Mouse (Mus musculus) forebrain, embryonic 15.5 days (tissue): ENCODE measurements at regions not wholly inside any gene's neighbourhood (a gene's known extent, or its start where the extent isn't known, plus 50 kb on each side); places are given as distances from the start of the nearest gene placed in this dataset.

Source experiments
- ATAC-seq: fragments of 200-750 bp; cut with Nextera tagmentation; replicated peaks from 2 replicates; pipeline ENCODE4 v1.8.0; 2017; ENCODE audit warnings: mild to moderate bottlenecking, moderate TSS enrichment, moderate library complexity
- H3K27ac ChIP-seq: fragments of 300-500 bp; sonication (generic); replicated peaks from 2 replicates; pipeline ENCODE4 v1.5.1; 2015; ENCODE audit warnings: mild to moderate bottlenecking, inconsistent platforms
- H3K27me3 ChIP-seq: fragments of 300-500 bp; sonication (generic); 2 replicates; pipeline ENCODE4 v1.6.1; 2015; ENCODE audit warnings: inconsistent platforms
- H3K36me3 ChIP-seq: fragments of 300-500 bp; sonication (generic); 2 replicates; pipeline ENCODE4 v1.6.1; 2015; ENCODE audit warnings: mild to moderate bottlenecking, inconsistent platforms
- H3K4me1 ChIP-seq: fragments of 300-500 bp; sonication (generic); 2 replicates; pipeline ENCODE4 v1.6.1; 2015; ENCODE audit warnings: inconsistent platforms
- H3K4me2 ChIP-seq: fragments of 300-500 bp; sonication (generic); replicated peaks from 2 replicates; pipeline ENCODE4 v1.6.1; 2015; ENCODE audit warnings: mild to moderate bottlenecking, inconsistent platforms
- H3K4me3 ChIP-seq: fragments of 300-500 bp; sonication (generic); 2 replicates; pipeline ENCODE4 v1.5.1; 2015; ENCODE audit warnings: mild to moderate bottlenecking, inconsistent platforms
- H3K9ac ChIP-seq: fragments of 300-500 bp; sonication (generic); replicated peaks from 2 replicates; pipeline ENCODE4 v1.6.1; 2015; ENCODE audit warnings: mild to moderate bottlenecking, inconsistent platforms
- H3K9me3 ChIP-seq: fragments of 300-500 bp; sonication (generic); 2 replicates; pipeline ENCODE4 v1.6.1; 2016; ENCODE audit warnings: inconsistent platforms
- WGBS: fragments of 180-500 bp; shearing (Covaris S2); methylation state at CpG from one replicate; pipeline ENCODE4 v1.1.7; 2015; ENCODE audit warnings: mixed read lengths; 5-methylcytosine and 5-hydroxymethylcytosine counted together

DNA sequence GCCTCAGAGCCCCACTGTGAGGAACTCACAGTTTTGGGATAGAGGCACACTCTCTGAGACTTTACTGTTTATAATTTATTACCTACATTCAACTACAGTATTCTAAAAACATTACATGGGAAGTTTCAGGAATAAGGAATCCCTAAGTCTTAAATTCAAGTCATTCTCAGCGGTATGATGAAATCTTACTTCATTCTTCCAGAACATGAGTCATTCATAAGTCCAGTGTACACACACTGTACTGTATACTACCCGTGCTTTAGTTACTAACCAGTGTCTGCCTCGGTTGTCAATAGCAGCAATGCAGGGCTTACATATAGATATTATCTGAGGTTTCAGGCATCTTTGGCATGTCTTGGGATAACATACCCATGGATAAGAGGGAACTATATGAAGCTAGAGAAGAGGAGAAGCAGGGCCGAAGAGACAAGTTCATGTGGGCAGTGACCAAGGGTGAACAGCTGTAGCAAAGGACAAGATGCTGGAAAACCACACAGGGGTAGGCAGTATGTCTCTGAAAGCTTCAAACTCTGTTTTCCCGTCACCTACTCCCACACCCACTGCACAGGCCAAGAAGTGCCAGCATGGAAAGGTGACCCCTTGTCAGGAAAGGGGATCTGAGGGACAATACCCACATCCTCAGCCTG lies 55.5 kb upstream of the Zfp703 start:
- ATAC-seq, result no peak
- WGBS, result 96% methylated on average over 5 of the region's 5 CpGs
- H3K9me3 ChIP-seq, result no peaks in the 10 kb centered on the region
- no peaks in the 10 kb centered on the region for H3K27me3 ChIP-seq
- H3K4me2 ChIP-seq, result no peak overlapping the region
- H3K4me1 ChIP-seq, result no peaks in the 10 kb centered on the region
- no peaks in the 10 kb centered on the region for H3K36me3 ChIP-seq
- H3K4me3 ChIP-seq, result no peak overlapping the region
- H3K9ac ChIP-seq, result no peak overlapping the region
- H3K27ac ChIP-seq, result no peak overlapping the region

DNA sequence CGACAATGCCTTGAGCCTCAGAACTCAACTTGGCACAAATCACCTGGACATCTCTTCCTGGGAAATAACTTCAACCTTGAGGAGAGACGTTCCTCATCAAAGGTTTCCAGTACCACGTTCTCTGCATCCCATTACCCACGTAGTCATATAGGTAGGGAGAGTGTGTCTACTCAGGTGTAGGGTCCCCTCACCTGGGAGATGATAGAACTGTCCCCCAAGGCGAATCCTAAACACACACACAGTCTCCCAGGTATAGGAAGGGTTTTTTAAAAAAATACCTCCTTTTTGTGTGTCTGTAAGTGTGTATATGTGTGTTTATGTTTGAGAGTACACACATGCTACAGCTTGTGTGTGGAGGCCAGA lies 55.0 kb upstream of the Zfp703 start:
- H3K4me2 ChIP-seq, result no peak overlapping the region
- 92% methylated on average over 5 of the region's 5 CpGs for WGBS
- no peak overlapping the region for H3K4me3 ChIP-seq
- no peak overlapping the region for H3K27ac ChIP-seq
- H3K9me3 ChIP-seq, result no peaks in the 10 kb centered on the region
- H3K4me1 ChIP-seq, result no peaks in the 10 kb centered on the region
- no peak overlapping the region for H3K9ac ChIP-seq
- H3K36me3 ChIP-seq, result no peaks in the 10 kb centered on the region
- ATAC-seq, result no peak
- H3K27me3 ChIP-seq, result no peaks in the 10 kb centered on the region

DNA sequence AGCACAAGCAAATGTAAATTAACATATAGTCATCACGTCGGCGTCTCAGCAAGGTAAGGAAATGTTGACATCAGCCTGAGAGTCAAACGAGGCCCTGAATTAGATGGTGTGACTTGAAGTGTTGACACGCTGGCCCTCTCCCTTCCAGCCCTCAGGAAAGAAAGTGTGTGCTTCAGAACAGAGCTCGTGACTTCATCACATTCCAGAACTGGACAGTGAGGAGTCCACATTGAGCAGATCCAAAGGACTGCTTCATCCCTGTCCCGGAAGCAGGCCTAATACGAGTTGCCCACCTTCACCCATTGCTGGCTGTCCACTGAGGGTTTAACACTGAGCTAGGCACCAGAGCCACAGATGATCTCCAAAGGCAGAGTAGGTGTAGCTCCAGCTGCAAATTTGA lies 54.0 kb upstream of the Zfp703 start:
- no peak for ATAC-seq
- H3K4me3 ChIP-seq, result no peak overlapping the region
- H3K9me3 ChIP-seq, result no peaks in the 10 kb centered on the region
- no peak overlapping the region for H3K4me2 ChIP-seq
- no peaks in the 10 kb centered on the region for H3K27me3 ChIP-seq
- H3K4me1 ChIP-seq, result no peaks in the 10 kb centered on the region
- H3K27ac ChIP-seq, result no peak overlapping the region
- H3K36me3 ChIP-seq, result no peaks in the 10 kb centered on the region
- no peak overlapping the region for H3K9ac ChIP-seq
- WGBS, result 88% methylated on average over 8 of the region's 8 CpGs
